Mouse (Mus musculus) cerebellum, adult 11-12 months (tissue): ENCODE data around the gene Pld6.

Experiments
- DNase-seq: peaks from one replicate; pipeline ENCODE4 v3.0.0; 2022

Gene Pld6

GRCm38 (mm10) chr11:59743712-59744111 lies 43.7 kb downstream of the Pld6 start:
- DNase-seq: no peak

GRCm38 (mm10) chr11:59743307-59743706 lies 44.1 kb downstream of the Pld6 start:
- DNase-seq: no peak

- DNase-seq: no peak
These were observed 45.5 kb downstream of the Pld6 start for GRCm38 (mm10) chr11:59741915-59742314.

GRCm38 (mm10) chr11:59739996-59740395 lies 47.4 kb downstream of the Pld6 start:
- DNase-seq: no peak

GRCm38 (mm10) chr11:59737250-59737649 lies 50.2 kb downstream of the Pld6 start:
- peak; percentile 72 for DNase-seq

- peak; percentile 56 for DNase-seq
These were observed 51.5 kb downstream of the Pld6 start for GRCm38 (mm10) chr11:59735938-59736337.

- no peak for DNase-seq
These were observed 53.1 kb downstream of the Pld6 start for GRCm38 (mm10) chr11:59734335-59734734.
